Mouse (Mus musculus) cerebellum, adult 9-11 months (tissue): ENCODE measurements at regions not wholly inside any gene's neighbourhood (a gene's known extent, or its start where the extent isn't known, plus 50 kb on each side); places are given as distances from the start of the nearest gene placed in this dataset.

ENCODE experiments used
- DNase-seq: peaks from one replicate; pipeline ENCODE4 v3.0.0; 2022

GRCm38 (mm10) chr1:187413881-187414280 lies 194.7 kb upstream of the Esrrg start:
- DNase-seq, result no peak

GRCm38 (mm10) chr1:187418186-187419140 lies 190.1 kb upstream of the Esrrg start:
- no peak for DNase-seq

GRCm38 (mm10) chr1:187428536-187429215 lies 179.9 kb upstream of the Esrrg start:
- no peak for DNase-seq

- DNase-seq, result no peak
Measured at GRCm38 (mm10) chr1:187433716-187434634, 174.6 kb upstream of the Esrrg start.

GRCm38 (mm10) chr1:187439170-187439914 lies 169.2 kb upstream of the Esrrg start:
- DNase-seq, result peak; percentile 28

- no peak for DNase-seq
Measured at GRCm38 (mm10) chr1:187441668-187442193, 166.9 kb upstream of the Esrrg start.

GRCm38 (mm10) chr1:187446511-187446910 lies 162.1 kb upstream of the Esrrg start:
- DNase-seq, result no peak

- peak; percentile 11 for DNase-seq
Measured at GRCm38 (mm10) chr1:187448173-187448572, 160.4 kb upstream of the Esrrg start.

- no peak for DNase-seq
Measured at GRCm38 (mm10) chr1:187450106-187450505, 158.5 kb upstream of the Esrrg start.

GRCm38 (mm10) chr1:187452189-187452588 lies 156.4 kb upstream of the Esrrg start:
- no peak for DNase-seq

GRCm38 (mm10) chr1:187454431-187454830 lies 154.2 kb upstream of the Esrrg start:
- DNase-seq, result no peak

- no peak for DNase-seq
Measured at GRCm38 (mm10) chr1:187484821-187485220, 123.8 kb upstream of the Esrrg start.

- no peak for DNase-seq
Measured at GRCm38 (mm10) chr1:187487948-187488690, 120.5 kb upstream of the Esrrg start.

- no peak for DNase-seq
Measured at GRCm38 (mm10) chr1:187489452-187489851, 119.1 kb upstream of the Esrrg start.

- DNase-seq, result no peak
Measured at GRCm38 (mm10) chr1:187505368-187505767, 103.2 kb upstream of the Esrrg start.

GRCm38 (mm10) chr1:187507217-187507616 lies 101.4 kb upstream of the Esrrg start:
- DNase-seq, result no peak

GRCm38 (mm10) chr1:187531349-187531922 lies 77.2 kb upstream of the Esrrg start:
- DNase-seq, result no peak

- DNase-seq, result no peak
Measured at GRCm38 (mm10) chr1:187536263-187536662, 72.3 kb upstream of the Esrrg start.

- no peak for DNase-seq
Measured at GRCm38 (mm10) chr1:187556718-187557117, 51.9 kb upstream of the Esrrg start.
